Mouse (Mus musculus): Measurements from ENCODE around the gene Rb1.

The Rb1 gene

GRCm38 (mm10) chr14:73162192-73162800 lies 163.3 kb downstream of the Rb1 start:
- no peak for DNase-seq (ENCODE audit: low read depth, low spot score)

GRCm38 (mm10) chr14:73161303-73161702 lies 164.3 kb downstream of the Rb1 start:
- no peak for DNase-seq (ENCODE audit: low read depth, low spot score)

GRCm38 (mm10) chr14:73148125-73148524 lies 177.5 kb downstream of the Rb1 start:
- no peak for DNase-seq (ENCODE audit: low read depth, low spot score)

GRCm38 (mm10) chr14:73146721-73147120 lies 178.9 kb downstream of the Rb1 start:
- DNase-seq (ENCODE audit: low read depth, low spot score) = no peak

- DNase-seq (ENCODE audit: low read depth, low spot score) = no peak
Measured at GRCm38 (mm10) chr14:73145531-73145930, 180.1 kb downstream of the Rb1 start.

- peak; percentile 16 for DNase-seq (ENCODE audit: low read depth, low spot score)
Measured at GRCm38 (mm10) chr14:73143710-73144420, 181.8 kb downstream of the Rb1 start.

- DNase-seq (ENCODE audit: low read depth, low spot score) = peak; percentile 46
Measured at GRCm38 (mm10) chr14:73142896-73143709, 182.5 kb downstream of the Rb1 start.

GRCm38 (mm10) chr14:73142421-73142895 lies 183.2 kb downstream of the Rb1 start:
- no peak for DNase-seq (ENCODE audit: low read depth, low spot score)

- DNase-seq (ENCODE audit: low read depth, low spot score) = no peak
Measured at GRCm38 (mm10) chr14:73141800-73142199, 183.8 kb downstream of the Rb1 start.

- DNase-seq (ENCODE audit: low read depth, low spot score) = no peak
Measured at GRCm38 (mm10) chr14:73139866-73140265, 185.8 kb downstream of the Rb1 start.

GRCm38 (mm10) chr14:73138483-73138882 lies 187.1 kb downstream of the Rb1 start:
- DNase-seq (ENCODE audit: low read depth, low spot score) = no peak

- DNase-seq (ENCODE audit: low read depth, low spot score) = no peak
Measured at GRCm38 (mm10) chr14:73137234-73137633, 188.4 kb downstream of the Rb1 start.
